Mouse (Mus musculus): Measurements from ENCODE around the gene Odf3l1. TPM values are rescaled to one million over a fixed set of nuclear protein-coding genes. Genes with fewer than 3 reads are reported as not detected.

Odf3l1 gene
- polyA plus RNA-seq, 1 experiment from 2014 or later, result not detected

DNA sequence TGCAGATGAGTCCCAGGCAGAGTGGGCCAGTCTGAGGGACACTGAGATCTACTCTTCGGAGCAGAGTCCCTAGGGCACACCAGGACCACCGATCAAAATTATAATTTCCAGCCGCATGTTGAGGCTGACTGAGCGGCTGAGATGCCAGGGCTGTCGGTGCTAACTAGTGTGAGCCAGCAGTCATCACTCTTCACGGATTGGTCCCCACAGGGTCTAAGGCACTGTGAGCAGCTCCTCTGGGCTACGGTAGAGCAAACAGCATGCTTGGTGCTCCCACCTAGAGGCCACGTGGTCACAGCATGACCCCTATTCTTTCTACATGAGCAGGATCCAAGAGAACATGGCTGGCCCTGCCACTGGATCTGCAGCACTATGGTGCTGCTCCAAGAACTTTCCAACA, 28.8 kb upstream of the Odf3l1 start:
- no peaks in the 10 kb centered on the region for H3K9me3 ChIP-seq (replicated peaks)
- no peaks in the 10 kb centered on the region for H3K36me3 ChIP-seq
- no peaks in the 10 kb centered on the region for H3K27me3 ChIP-seq
- no peak overlapping the region for H3K9ac ChIP-seq
- peaks cover 11% of the 10 kb centered on the region for H3K4me1 ChIP-seq (replicated peaks)
- ATAC-seq (ENCODE audit: low read depth) (no peak), DNase-seq (no peak)
- H3K4me3 ChIP-seq (replicated peaks), result no peak overlapping the region
- 61% methylated on average over 8 of the region's 8 CpGs for WGBS (ENCODE audit: insufficient replicate concordance)
- no peak overlapping the region for H3K27ac ChIP-seq
- H3K4me2 ChIP-seq, result no peak overlapping the region

DNA sequence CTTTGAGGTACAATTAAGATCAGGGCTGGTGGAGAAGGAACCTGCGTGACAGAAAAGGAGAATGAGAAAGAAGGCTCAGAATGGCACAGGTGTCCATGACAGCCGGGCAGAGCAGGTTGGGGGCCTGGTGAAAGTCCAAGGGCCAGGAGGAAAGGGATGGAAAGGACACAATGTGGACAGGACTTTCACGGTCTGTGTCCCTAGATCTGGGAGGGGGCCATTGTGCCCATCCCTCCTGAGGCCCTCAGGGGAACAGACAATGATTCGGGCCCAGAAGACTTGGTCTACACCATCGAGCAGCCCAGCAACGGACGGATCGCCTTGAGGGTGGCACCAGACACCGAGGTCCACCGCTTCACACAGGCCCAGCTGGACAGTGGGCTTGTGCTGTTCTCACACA, 27.6 kb upstream of the Odf3l1 start:
- H3K27ac ChIP-seq, result no peak overlapping the region
- peaks cover 11% of the 10 kb centered on the region for H3K4me1 ChIP-seq (replicated peaks)
- no peaks in the 10 kb centered on the region for H3K36me3 ChIP-seq
- H3K27me3 ChIP-seq, result no peaks in the 10 kb centered on the region
- H3K9me3 ChIP-seq (replicated peaks), result no peaks in the 10 kb centered on the region
- DNase-seq (no peak), ATAC-seq (ENCODE audit: low read depth) (no peak)
- 79% methylated on average over 10 of the region's 10 CpGs for WGBS (ENCODE audit: insufficient replicate concordance)
- H3K4me2 ChIP-seq, result no peak overlapping the region
- no peak overlapping the region for H3K9ac ChIP-seq
- no peak overlapping the region for H3K4me3 ChIP-seq (replicated peaks)

DNA sequence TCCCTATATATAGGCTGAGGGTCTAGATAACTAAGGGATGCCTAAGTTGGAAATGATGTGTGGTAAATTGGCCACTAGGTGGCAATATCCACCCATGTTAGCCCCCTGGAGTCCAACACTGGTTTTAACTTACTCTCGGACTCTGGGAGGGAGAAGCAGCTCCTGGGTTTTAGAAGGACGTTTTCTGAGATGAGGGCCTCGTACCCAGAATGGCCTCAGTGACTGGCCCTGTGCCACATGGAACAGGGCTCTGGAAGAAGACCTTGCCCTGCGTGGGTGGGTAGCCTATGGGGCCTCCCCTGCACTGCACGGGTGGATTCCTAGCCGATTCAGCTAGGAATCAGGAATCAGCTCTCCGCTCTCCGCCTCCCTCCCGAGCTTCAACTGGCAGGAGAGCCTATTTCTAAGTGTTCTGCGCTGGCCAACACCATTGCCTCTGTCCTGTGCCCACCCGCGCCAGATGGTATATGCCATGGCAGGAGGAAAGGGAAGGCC, 27.1 kb upstream of the Odf3l1 start:
- Histone ChIP-seq H3K4me3 (replicated peaks) (no peak overlapping the region), H3K4me2 (peak overlapping the region; percentile 40), H3K9me3 (replicated peaks) (no peaks in the 10 kb centered on the region), H3K9ac (no peak overlapping the region), H3K27ac (no peak overlapping the region), H3K4me1 (replicated peaks) (peaks cover 11% of the 10 kb centered on the region), H3K36me3 (no peaks in the 10 kb centered on the region), H3K27me3 (no peaks in the 10 kb centered on the region)
- WGBS (ENCODE audit: insufficient replicate concordance), result 37% methylated on average over 12 of the region's 12 CpGs
- no peak for ATAC-seq (ENCODE audit: low read depth)
- peak; percentile 40 for DNase-seq

DNA sequence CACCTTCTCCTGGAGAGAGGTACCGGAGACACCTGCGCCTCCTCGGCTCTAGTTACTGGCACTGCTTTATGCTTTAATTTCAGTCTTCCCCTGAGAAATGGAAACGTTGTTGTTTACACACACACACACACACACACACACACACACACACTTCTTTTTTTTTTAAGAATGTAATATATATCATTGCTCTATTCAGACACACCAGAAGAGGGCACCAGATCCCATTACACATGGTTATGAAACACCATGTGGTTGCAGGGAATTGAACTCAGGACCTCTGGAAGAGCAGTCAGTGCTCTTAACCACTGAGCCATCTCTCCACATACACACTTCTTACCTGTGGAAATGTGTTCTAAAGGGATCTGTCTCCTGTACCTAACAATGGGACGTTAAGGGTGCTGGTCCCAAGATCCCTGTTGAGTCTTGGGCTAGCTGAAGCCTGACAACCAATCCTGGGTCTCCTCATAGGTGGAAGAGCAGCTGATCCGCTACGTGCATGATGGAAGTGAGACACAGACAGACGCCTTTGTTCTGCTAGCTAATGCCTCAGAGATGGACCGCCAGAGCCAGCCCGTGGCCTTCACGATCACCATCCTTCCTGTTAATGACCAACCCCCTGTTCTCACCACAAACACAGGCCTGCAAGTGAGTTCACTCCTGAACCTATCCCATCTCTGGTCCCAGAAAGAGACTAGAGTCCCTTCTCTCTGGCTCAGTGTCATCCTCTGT, 26.2 kb upstream of the Odf3l1 start:
- Histone ChIP-seq H3K27ac (no peak overlapping the region), H3K9ac (no peak overlapping the region), H3K27me3 (no peaks in the 10 kb centered on the region), H3K9me3 (replicated peaks) (no peaks in the 10 kb centered on the region), H3K4me1 (replicated peaks) (peaks cover 11% of the 10 kb centered on the region), H3K36me3 (no peaks in the 10 kb centered on the region), H3K4me2 (no peak overlapping the region), H3K4me3 (replicated peaks) (no peak overlapping the region)
- DNase-seq (no peak), ATAC-seq (ENCODE audit: low read depth) (no peak)
- 52% methylated on average over 11 of the region's 11 CpGs for WGBS (ENCODE audit: insufficient replicate concordance)

DNA sequence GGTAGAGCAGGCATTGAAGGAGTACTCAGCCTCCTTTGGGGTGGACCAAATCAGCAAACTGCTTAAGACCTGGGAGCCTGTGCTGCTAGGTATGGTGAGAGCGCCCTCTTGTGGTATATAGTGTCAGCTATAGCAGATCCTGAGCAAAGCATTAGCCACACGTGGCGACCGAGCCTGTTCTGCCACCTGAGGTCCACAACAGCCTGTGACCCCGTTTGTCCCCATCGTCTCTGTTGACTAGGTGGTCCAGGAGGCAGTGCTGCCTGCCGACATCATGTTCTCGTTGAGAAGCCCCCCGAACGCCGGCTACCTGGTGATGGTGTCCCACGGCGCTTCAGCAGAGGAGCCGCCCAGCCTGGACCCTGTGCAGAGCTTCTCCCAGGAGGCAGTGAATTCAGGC, 25.3 kb upstream of the Odf3l1 start:
- H3K27me3 ChIP-seq, result no peaks in the 10 kb centered on the region
- ATAC-seq (ENCODE audit: low read depth) (peak; percentile 53; the same call in 1 of the 2 replicates), DNase-seq (peak; percentile 39)
- H3K9ac ChIP-seq, result no peak overlapping the region
- no peak overlapping the region for H3K4me3 ChIP-seq (replicated peaks)
- no peak overlapping the region for H3K27ac ChIP-seq
- peak overlapping the region; percentile 51 for H3K4me2 ChIP-seq
- WGBS (ENCODE audit: insufficient replicate concordance), result 8% methylated on average over 14 of the region's 14 CpGs
- no peaks in the 10 kb centered on the region for H3K36me3 ChIP-seq
- peaks cover 11% of the 10 kb centered on the region for H3K4me1 ChIP-seq (replicated peaks)
- H3K9me3 ChIP-seq (replicated peaks), result no peaks in the 10 kb centered on the region

DNA sequence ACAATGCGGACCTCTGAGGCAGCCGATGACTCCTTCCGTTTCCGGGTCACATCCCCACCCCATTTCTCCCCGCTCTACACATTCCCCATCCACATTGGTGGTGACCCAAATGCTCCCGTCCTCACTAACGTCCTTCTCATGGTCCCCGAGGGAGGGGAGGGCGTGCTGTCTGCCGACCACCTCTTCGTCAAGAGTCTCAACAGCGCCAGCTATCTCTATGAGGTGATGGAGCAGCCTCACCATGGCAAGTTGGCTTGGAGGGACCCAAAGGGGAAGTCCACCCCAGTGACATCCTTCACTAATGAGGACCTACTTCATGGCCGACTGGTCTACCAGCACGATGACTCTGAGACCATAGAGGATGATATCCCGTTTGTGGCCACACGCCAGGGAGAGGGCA, 23.1 kb upstream of the Odf3l1 start:
- no peak for ATAC-seq (ENCODE audit: low read depth)
- Histone ChIP-seq H3K27me3 (no peaks in the 10 kb centered on the region), H3K9me3 (replicated peaks) (no peaks in the 10 kb centered on the region), H3K27ac (no peak overlapping the region), H3K36me3 (no peaks in the 10 kb centered on the region), H3K9ac (no peak overlapping the region), H3K4me1 (replicated peaks) (peaks cover 11% of the 10 kb centered on the region), H3K4me3 (replicated peaks) (no peak overlapping the region), H3K4me2 (no peak overlapping the region)
- WGBS (ENCODE audit: insufficient replicate concordance), result 73% methylated on average over 16 of the region's 16 CpGs
- no peak for DNase-seq

DNA sequence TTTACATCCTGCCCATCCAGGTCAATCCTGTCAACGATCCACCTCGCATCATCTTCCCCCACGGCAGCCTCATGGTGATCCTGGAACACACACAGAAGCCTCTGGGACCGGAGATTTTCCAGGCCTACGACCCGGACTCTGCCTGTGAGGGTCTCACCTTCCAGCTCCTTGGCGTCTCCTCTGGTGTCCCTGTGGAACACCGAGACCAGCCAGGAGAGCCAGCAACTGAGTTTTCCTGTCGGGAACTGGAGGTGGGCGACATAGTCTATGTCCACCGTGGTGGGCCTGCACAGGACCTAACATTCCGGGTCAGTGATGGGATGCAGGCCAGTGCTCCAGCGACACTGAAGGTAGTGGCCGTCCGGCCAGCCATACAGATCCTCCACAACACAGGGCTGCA, 22.1 kb upstream of the Odf3l1 start:
- no peak overlapping the region for H3K4me2 ChIP-seq
- WGBS (ENCODE audit: insufficient replicate concordance), result 79% methylated on average over 15 of the region's 15 CpGs
- no peak overlapping the region for H3K27ac ChIP-seq
- ATAC-seq (ENCODE audit: low read depth) (no peak), DNase-seq (no peak)
- no peaks in the 10 kb centered on the region for H3K9me3 ChIP-seq (replicated peaks)
- H3K4me3 ChIP-seq (replicated peaks), result no peak overlapping the region
- H3K9ac ChIP-seq, result no peak overlapping the region
- H3K4me1 ChIP-seq (replicated peaks), result peaks cover 6% of the 10 kb centered on the region
- H3K36me3 ChIP-seq, result no peaks in the 10 kb centered on the region
- no peaks in the 10 kb centered on the region for H3K27me3 ChIP-seq

DNA sequence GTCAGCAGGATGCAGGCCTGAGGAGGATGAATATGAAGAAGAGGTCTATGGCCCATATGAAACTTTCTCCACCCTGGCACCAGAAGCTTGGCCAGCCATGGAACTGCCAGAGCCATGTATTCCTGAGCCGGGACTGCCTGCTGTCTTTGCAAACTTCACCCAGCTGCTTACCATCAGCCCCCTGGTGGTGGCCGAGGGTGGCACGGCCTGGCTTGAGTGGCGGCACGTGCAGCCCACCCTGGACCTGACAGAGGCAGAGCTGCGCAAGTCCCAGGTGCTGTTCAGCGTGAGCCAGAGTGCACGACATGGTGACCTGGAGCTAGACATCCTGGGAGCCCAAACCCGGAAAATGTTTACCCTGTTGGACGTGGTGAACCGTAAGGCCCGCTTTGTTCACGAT, 21.6 kb upstream of the Odf3l1 start:
- ATAC-seq (ENCODE audit: low read depth) (no peak), DNase-seq (no peak)
- Histone ChIP-seq H3K9me3 (replicated peaks) (no peaks in the 10 kb centered on the region), H3K4me2 (no peak overlapping the region), H3K36me3 (no peaks in the 10 kb centered on the region), H3K27ac (no peak overlapping the region), H3K4me1 (replicated peaks) (peaks cover 5% of the 10 kb centered on the region; the same call in 1 of the 2 replicates), H3K27me3 (no peaks in the 10 kb centered on the region), H3K4me3 (replicated peaks) (no peak overlapping the region), H3K9ac (no peak overlapping the region)
- 53% methylated on average over 13 of the region's 13 CpGs for WGBS (ENCODE audit: insufficient replicate concordance)

DNA sequence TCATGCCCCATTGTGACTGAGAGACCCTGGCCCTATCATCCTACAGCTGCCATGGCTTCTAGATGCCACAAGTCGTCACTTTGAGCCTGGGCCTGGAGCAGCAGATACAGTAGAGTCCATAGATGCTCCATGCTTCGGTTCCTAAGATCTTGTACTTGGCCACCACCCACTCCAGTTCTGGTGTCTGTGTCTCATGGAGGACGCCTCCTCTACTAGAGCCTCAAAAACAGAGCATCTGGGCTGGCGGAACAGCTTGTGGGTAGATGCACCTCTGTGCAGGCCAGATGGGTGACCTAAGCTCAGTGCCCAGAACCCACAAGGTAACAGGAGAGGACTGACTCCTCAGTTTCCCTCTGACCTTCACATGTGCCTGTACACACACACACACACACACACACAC, 19.8 kb upstream of the Odf3l1 start:
- H3K4me1 ChIP-seq (replicated peaks), result no peaks in the 10 kb centered on the region; the same call in 1 of the 2 replicates
- H3K27me3 ChIP-seq, result no peaks in the 10 kb centered on the region
- WGBS (ENCODE audit: insufficient replicate concordance), result 57% methylated on average over 4 of the region's 4 CpGs
- H3K4me3 ChIP-seq (replicated peaks), result no peak overlapping the region
- H3K36me3 ChIP-seq, result no peaks in the 10 kb centered on the region
- DNase-seq (no peak), ATAC-seq (ENCODE audit: low read depth) (no peak)
- no peak overlapping the region for H3K4me2 ChIP-seq
- H3K27ac ChIP-seq, result no peak overlapping the region
- no peak overlapping the region for H3K9ac ChIP-seq
- no peaks in the 10 kb centered on the region for H3K9me3 ChIP-seq (replicated peaks)

DNA sequence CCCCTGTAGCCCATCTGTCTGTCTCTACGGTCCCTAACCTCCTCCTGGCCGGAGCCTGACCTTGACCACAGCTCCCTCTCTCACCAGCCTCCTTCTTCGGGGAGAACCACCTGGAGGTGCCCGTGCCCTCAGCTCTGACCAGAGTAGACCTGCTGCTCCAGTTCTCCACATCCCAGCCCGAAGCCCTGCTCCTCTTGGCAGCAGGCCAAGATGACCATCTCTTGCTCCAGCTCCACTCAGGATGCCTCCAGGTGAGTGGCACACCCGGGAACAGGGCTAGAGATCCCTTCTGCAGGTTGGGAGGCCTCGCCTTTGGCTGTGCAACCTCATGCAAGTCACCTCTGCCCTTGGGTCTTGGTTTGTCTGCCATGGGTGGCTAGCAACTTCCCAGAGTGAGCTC, 19.0 kb upstream of the Odf3l1 start:
- no peaks in the 10 kb centered on the region for H3K36me3 ChIP-seq
- H3K9me3 ChIP-seq (replicated peaks), result no peaks in the 10 kb centered on the region
- H3K4me2 ChIP-seq, result no peak overlapping the region
- no peak overlapping the region for H3K27ac ChIP-seq
- 66% methylated on average over 7 of the region's 7 CpGs for whole genome bisulfite sequencing (ENCODE audit: insufficient replicate concordance)
- H3K4me1 ChIP-seq (replicated peaks), result no peaks in the 10 kb centered on the region; the same call in 1 of the 2 replicates
- H3K4me3 ChIP-seq (replicated peaks), result no peak overlapping the region
- no peak for DNase-seq
- no peak overlapping the region for H3K9ac ChIP-seq
- H3K27me3 ChIP-seq, result no peaks in the 10 kb centered on the region
- no peak for ATAC-seq (ENCODE audit: low read depth)

DNA sequence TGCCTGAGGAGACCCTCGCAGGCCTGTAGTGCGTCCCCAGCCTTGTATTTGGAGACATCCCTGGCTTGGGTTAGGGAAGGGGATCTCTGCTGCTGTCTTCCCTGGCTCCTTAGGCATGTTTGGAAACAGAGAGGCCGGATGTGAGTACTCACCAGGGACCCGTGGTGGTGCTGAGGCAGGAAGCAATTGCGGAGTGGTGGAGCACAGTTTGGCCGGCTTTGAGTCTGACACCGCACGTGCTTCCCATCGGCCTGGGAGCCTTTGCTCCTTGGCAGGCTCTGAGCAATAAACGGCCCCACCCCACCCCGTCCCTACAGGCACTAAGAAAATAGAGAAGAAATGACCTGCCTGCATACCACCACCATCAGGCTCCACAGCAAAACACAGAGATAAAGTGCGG, 18.3 kb upstream of the Odf3l1 start:
- H3K4me3 ChIP-seq (replicated peaks), result no peak overlapping the region
- no peaks in the 10 kb centered on the region for H3K9me3 ChIP-seq (replicated peaks)
- DNase-seq (no peak), ATAC-seq (ENCODE audit: low read depth) (no peak)
- no peaks in the 10 kb centered on the region; the same call in 1 of the 2 replicates for H3K4me1 ChIP-seq (replicated peaks)
- no peak overlapping the region for H3K4me2 ChIP-seq
- H3K27me3 ChIP-seq, result no peaks in the 10 kb centered on the region
- WGBS (ENCODE audit: insufficient replicate concordance), result 51% methylated on average over 12 of the region's 12 CpGs
- no peak overlapping the region for H3K27ac ChIP-seq
- no peak overlapping the region for H3K9ac ChIP-seq
- no peaks in the 10 kb centered on the region for H3K36me3 ChIP-seq

DNA sequence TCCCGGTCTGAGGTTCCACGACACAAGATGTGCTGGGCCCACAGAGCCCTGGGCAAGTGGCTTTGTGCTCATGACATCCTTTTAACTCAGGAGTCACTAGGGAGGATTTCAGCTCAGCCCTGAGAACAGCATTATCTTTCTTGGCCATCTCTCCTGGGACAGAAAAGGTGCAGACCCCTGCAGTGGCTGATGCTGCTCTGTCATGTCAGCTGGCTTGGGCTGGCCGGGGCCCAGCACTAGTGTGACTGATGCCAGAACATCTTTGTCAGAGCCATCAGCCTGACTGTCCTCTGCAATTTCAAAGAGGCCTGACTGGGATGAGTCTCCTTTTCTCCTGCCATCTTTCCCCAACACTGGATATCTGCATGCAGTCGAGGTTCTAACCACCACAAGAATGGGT, 17.8 kb upstream of the Odf3l1 start:
- Histone ChIP-seq H3K27ac (no peak overlapping the region), H3K4me2 (no peak overlapping the region), H3K4me1 (replicated peaks) (no peaks in the 10 kb centered on the region; the same call in 1 of the 2 replicates), H3K4me3 (replicated peaks) (no peak overlapping the region), H3K27me3 (no peaks in the 10 kb centered on the region), H3K9me3 (replicated peaks) (no peaks in the 10 kb centered on the region), H3K36me3 (no peaks in the 10 kb centered on the region), H3K9ac (no peak overlapping the region)
- DNase-seq (no peak), ATAC-seq (ENCODE audit: low read depth) (no peak)
- 50% methylated on average over 4 of the region's 4 CpGs for WGBS (ENCODE audit: insufficient replicate concordance)

Data from liver, embryonic 13.5 days (tissue).